Mouse (Mus musculus): ENCODE measurements at regions not wholly inside any gene's neighbourhood (a gene's known extent, or its start where the extent isn't known, plus 50 kb on each side); places are given as distances from the start of the nearest gene placed in this dataset.

DNA sequence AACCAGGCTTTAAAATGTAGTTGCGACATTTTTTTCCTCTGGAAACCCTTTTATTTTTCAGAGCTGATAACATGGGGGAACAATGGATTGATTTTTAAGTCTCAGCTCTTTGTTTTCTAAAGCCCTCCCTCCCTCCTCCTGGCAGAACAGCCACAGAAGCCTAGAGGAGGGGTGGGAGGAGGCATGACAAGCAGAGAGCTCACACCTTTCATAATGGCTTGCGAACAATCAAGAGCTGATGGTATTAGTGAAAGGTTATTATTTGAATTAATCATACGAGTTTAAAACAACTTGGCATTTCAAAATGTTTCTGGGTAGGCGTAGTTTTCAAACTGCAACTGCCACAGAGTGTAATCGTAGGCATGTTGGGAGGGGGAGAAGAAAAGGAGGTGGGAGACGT is 894.3 kb upstream of the Tenm3 start:
- no peaks in the 10 kb centered on the region for H3K27me3 ChIP-seq (ENCODE audit: control insufficient read depth, insufficient read depth, insufficient read length)
- H3K4me2 ChIP-seq (ENCODE audit: low read depth) = no peak overlapping the region
- H3ac ChIP-seq (ENCODE audit: control insufficient read depth, insufficient read length) = no peak overlapping the region
- H3K36me3 ChIP-seq (ENCODE audit: control insufficient read depth, insufficient read depth) = no peaks in the 10 kb centered on the region
- no peak overlapping the region for H3K4me3 ChIP-seq
- TF ChIP-seq SRF (IDR thresholded peaks at IDR 0.05; ENCODE audit: control insufficient read depth, insufficient read length, low read depth) (no peak), REST (IDR thresholded peaks at IDR 0.05; ENCODE audit: insufficient read depth, insufficient read length) (no peak), TCF12 (IDR thresholded peaks at IDR 0.05; ENCODE audit: insufficient read depth, poor library complexity, severe bottlenecking) (no peak), TCF3 (IDR thresholded peaks at IDR 0.05; ENCODE audit: insufficient read length, low read depth) (no peak), POLR2AphosphoS2 (IDR thresholded peaks at IDR 0.05; ENCODE audit: insufficient read length, low read depth) (no peak), POLR2A (IDR thresholded peaks at IDR 0.05; ENCODE audit: insufficient read length, low read depth) (no peak), USF1 (IDR thresholded peaks at IDR 0.05; ENCODE audit: low read depth) (no peak), MYOG (IDR thresholded peaks at IDR 0.05; ENCODE audit: control insufficient read depth in 1 of 3, insufficient read depth in 1 of 3, insufficient read length in 2 of 3, low read depth in 2 of 3) (no peak), CEBPB (IDR thresholded peaks at IDR 0.05; ENCODE audit: insufficient read depth, poor library complexity, severe bottlenecking) (no peak), E2F4 (IDR thresholded peaks at IDR 0.05; ENCODE audit: insufficient read depth) (no peak)
- H3K79me2 ChIP-seq (ENCODE audit: control insufficient read depth, insufficient read depth) = no peaks in the 10 kb centered on the region

GRCm38 (mm10) chr8:49729156-49729555 is 885.4 kb upstream of the Tenm3 start:
- Histone ChIP-seq H3K27me3 (ENCODE audit: control insufficient read depth, insufficient read depth, insufficient read length) (no peaks in the 10 kb centered on the region), H3K36me3 (ENCODE audit: control insufficient read depth, insufficient read depth) (no peaks in the 10 kb centered on the region), H3ac (ENCODE audit: control insufficient read depth, insufficient read length) (no peak overlapping the region), H3K4me2 (ENCODE audit: low read depth) (no peak overlapping the region), H3K79me2 (ENCODE audit: control insufficient read depth, insufficient read depth) (no peaks in the 10 kb centered on the region), H3K4me3 (no peak overlapping the region)
- TF ChIP-seq USF1 (IDR thresholded peaks at IDR 0.05; ENCODE audit: low read depth) (no peak), MAX (IDR thresholded peaks at IDR 0.05; ENCODE audit: low read depth) (no peak), SRF (IDR thresholded peaks at IDR 0.05; ENCODE audit: control insufficient read depth, insufficient read length, low read depth) (no peak), MYOG (IDR thresholded peaks at IDR 0.05; ENCODE audit: control insufficient read depth in 1 of 3, insufficient read depth in 1 of 3, insufficient read length in 2 of 3, low read depth in 2 of 3) (no peak), TCF12 (IDR thresholded peaks at IDR 0.05; ENCODE audit: insufficient read depth, poor library complexity, severe bottlenecking) (no peak), POLR2AphosphoS2 (IDR thresholded peaks at IDR 0.05; ENCODE audit: insufficient read length, low read depth) (no peak), TCF3 (IDR thresholded peaks at IDR 0.05; ENCODE audit: insufficient read length, low read depth) (no peak), CEBPB (IDR thresholded peaks at IDR 0.05; ENCODE audit: insufficient read depth, poor library complexity, severe bottlenecking) (no peak), REST (IDR thresholded peaks at IDR 0.05; ENCODE audit: insufficient read depth, insufficient read length) (no peak), E2F4 (IDR thresholded peaks at IDR 0.05; ENCODE audit: insufficient read depth) (no peak), MYOD1 (IDR thresholded peaks at IDR 0.05; ENCODE audit: control insufficient read depth in 1 of 3, insufficient read length in 2 of 3, low read depth in 2 of 3) (no peak), POLR2A (IDR thresholded peaks at IDR 0.05; ENCODE audit: insufficient read length, low read depth) (no peak)

DNA sequence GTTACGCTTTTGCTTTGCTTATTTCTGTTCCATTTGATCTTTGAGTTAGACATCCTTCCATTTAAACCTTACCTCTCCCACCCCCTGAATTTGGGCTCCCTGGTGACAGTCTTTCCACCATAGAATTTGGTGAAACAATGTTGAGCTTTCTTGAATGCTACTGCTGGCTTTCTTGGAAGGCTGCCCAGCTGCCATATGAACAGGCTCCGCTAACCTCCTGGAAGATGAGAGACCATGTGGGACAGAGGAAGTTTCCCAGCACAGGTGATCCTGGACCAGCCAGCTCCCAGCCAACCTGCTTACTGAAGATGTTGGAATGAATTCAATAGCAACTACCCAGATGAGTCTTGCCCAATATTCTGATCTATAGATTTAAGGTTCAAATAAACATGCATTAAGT is 868.6 kb upstream of the Tenm3 start:
- TF ChIP-seq USF1 (IDR thresholded peaks at IDR 0.05; ENCODE audit: low read depth) = no peak
- no peak for TF ChIP-seq E2F4 (IDR thresholded peaks at IDR 0.05; ENCODE audit: insufficient read depth)
- no peak for TF ChIP-seq MYOD1 (IDR thresholded peaks at IDR 0.05; ENCODE audit: control insufficient read depth in 1 of 3, insufficient read length in 2 of 3, low read depth in 2 of 3)
- no peak for TF ChIP-seq TCF12 (IDR thresholded peaks at IDR 0.05; ENCODE audit: insufficient read depth, poor library complexity, severe bottlenecking)
- TF ChIP-seq SRF (IDR thresholded peaks at IDR 0.05; ENCODE audit: control insufficient read depth, insufficient read length, low read depth) = no peak
- no peak for TF ChIP-seq POLR2AphosphoS2 (IDR thresholded peaks at IDR 0.05; ENCODE audit: insufficient read length, low read depth)
- TF ChIP-seq POLR2A (IDR thresholded peaks at IDR 0.05; ENCODE audit: insufficient read length, low read depth) = no peak
- TF ChIP-seq TCF3 (IDR thresholded peaks at IDR 0.05; ENCODE audit: insufficient read length, low read depth) = no peak
- TF ChIP-seq MAX (IDR thresholded peaks at IDR 0.05; ENCODE audit: low read depth) = no peak
- no peak for TF ChIP-seq CEBPB (IDR thresholded peaks at IDR 0.05; ENCODE audit: insufficient read depth, poor library complexity, severe bottlenecking)
- no peak for TF ChIP-seq REST (IDR thresholded peaks at IDR 0.05; ENCODE audit: insufficient read depth, insufficient read length)
- Histone ChIP-seq H3K27me3 (ENCODE audit: control insufficient read depth, insufficient read depth, insufficient read length) (no peaks in the 10 kb centered on the region), H3K36me3 (ENCODE audit: control insufficient read depth, insufficient read depth) (no peaks in the 10 kb centered on the region), H3K79me2 (ENCODE audit: control insufficient read depth, insufficient read depth) (no peaks in the 10 kb centered on the region), H3ac (ENCODE audit: control insufficient read depth, insufficient read length) (no peak overlapping the region), H3K4me3 (no peak overlapping the region), H3K4me2 (ENCODE audit: low read depth) (no peak overlapping the region)

DNA sequence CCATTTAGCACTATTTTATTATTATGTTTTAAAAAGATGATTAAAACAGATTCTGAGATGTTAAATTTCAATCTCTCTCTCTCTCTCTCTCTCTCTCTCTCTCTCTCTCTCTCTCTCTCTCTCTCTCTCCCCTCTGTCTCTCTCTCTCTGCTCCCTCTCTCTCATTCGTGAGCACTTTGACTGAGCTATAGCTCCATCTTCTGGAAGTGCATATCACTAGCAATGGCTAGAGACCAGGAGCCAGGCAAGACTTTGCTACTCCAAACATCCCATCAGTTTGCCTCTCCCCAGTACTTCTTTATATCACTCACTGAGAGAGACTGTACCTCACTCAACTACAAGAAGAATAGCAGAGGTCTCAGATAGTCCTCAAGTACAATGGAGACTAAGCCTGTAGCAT is 865.0 kb upstream of the Tenm3 start:
- Histone ChIP-seq H3ac (ENCODE audit: control insufficient read depth, insufficient read length) (no peak overlapping the region), H3K36me3 (ENCODE audit: control insufficient read depth, insufficient read depth) (no peaks in the 10 kb centered on the region), H3K79me2 (ENCODE audit: control insufficient read depth, insufficient read depth) (no peaks in the 10 kb centered on the region), H3K4me2 (ENCODE audit: low read depth) (no peak overlapping the region), H3K4me3 (no peak overlapping the region), H3K27me3 (ENCODE audit: control insufficient read depth, insufficient read depth, insufficient read length) (no peaks in the 10 kb centered on the region)
- TF ChIP-seq POLR2AphosphoS2 (IDR thresholded peaks at IDR 0.05; ENCODE audit: insufficient read length, low read depth) (no peak), TCF12 (IDR thresholded peaks at IDR 0.05; ENCODE audit: insufficient read depth, poor library complexity, severe bottlenecking) (no peak), E2F4 (IDR thresholded peaks at IDR 0.05; ENCODE audit: insufficient read depth) (no peak), REST (IDR thresholded peaks at IDR 0.05; ENCODE audit: insufficient read depth, insufficient read length) (no peak), MYOD1 (IDR thresholded peaks at IDR 0.05; ENCODE audit: control insufficient read depth in 1 of 3, insufficient read length in 2 of 3, low read depth in 2 of 3) (no peak), TCF3 (IDR thresholded peaks at IDR 0.05; ENCODE audit: insufficient read length, low read depth) (no peak), SRF (IDR thresholded peaks at IDR 0.05; ENCODE audit: control insufficient read depth, insufficient read length, low read depth) (no peak), CEBPB (IDR thresholded peaks at IDR 0.05; ENCODE audit: insufficient read depth, poor library complexity, severe bottlenecking) (no peak), POLR2A (IDR thresholded peaks at IDR 0.05; ENCODE audit: insufficient read length, low read depth) (no peak), MAX (IDR thresholded peaks at IDR 0.05; ENCODE audit: low read depth) (no peak), MYOG (IDR thresholded peaks at IDR 0.05; ENCODE audit: control insufficient read depth in 1 of 3, insufficient read depth in 1 of 3, insufficient read length in 2 of 3, low read depth in 2 of 3) (no peak), USF1 (IDR thresholded peaks at IDR 0.05; ENCODE audit: low read depth) (no peak)
